In the genomic region with DNA sequence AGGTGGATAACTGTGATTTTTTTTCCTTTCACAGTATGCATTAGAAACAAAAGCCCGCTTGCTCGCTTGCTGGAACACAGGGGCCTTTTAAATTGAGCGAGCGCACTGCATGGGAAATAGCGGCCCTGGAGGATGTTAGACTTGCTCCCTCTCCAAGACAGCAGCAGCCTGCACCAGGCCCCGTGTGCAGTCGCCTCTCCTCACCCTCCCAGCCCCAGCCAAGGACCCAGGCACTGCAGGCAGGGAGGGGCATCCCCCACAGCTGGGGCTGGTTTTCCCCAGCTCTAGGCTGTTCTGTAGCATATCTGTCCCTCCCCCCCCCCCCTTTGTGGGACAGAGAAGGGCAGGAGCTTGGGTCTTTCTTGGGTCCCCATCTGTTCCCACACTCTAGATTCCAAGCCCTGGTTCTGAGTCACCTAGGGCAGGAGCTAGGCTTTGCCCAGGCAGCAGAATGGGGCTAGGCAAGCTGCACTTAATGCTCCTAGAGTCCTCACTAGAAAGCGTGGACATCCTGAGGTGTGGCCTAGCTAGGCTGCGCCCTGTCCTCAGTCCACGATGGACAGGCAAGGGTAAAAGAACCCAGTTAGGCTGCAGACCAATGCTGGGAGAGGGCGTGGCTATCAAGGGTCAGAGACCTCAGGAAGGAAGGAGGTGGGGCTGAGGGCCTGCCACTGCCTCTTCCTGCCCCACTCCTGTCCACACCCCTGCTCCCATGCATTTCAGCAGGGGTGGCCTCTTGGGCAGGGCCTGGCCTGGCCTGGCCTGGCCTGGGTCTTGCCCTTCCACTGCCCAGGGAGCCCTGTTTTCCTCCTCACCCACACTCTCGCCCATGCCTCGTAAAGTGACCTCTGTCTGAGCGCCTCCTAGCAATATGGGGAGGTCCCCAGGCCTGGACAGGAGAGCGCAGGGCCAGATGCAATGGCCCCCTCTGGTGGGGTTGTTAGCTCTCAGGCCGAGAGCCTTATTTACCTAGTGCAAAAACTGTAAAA, we compare ENCODE assay signal across 9 mouse cellular contexts.
DNase-seq lines count a peak whose midpoint lies in the region; ATAC-seq and TF ChIP-seq lines count a peak whose summit lies in the region.
"Had no signal": no experiment of that assay in that cellular context is flagged by ENCODE, and none has a peak within 500 bp of the region (broad histone marks: within the 10 kb centered on the region; RNA-seq: fewer than 3 reads in every experiment).

No protein-coding gene starts in this region.

- no peak overlapping the region for H3K4me3 ChIP-seq in left cerebral cortex, adult 2 months
- no peak overlapping the region for H3K4me3 ChIP-seq in forebrain, embryonic 13.5 days
- no peak overlapping the region for H3K4me3 ChIP-seq in limb, embryonic 11.5 days (ENCODE audit: low read depth, low read length)
- H3K4me3 ChIP-seq: myocyte had no signal

- TF ChIP-seq CTCF in left cerebral cortex, adult 2 months (IDR thresholded peaks at IDR 0.05): peak; percentile 51

- H3K4me2 ChIP-seq in forebrain, embryonic 13.5 days: no peak overlapping the region
- H3K4me2 ChIP-seq in limb, embryonic 11.5 days (ENCODE audit: low read depth, severe bottlenecking): no peak overlapping the region

- peaks cover 62% of the 10 kb centered on the region for H3K36me3 ChIP-seq in forebrain, embryonic 13.5 days (ENCODE audit: poor library complexity, severe bottlenecking)
- H3K36me3 ChIP-seq in limb, embryonic 11.5 days (ENCODE audit: control insufficient read depth, insufficient read depth, low read length): peaks cover 12% of the 10 kb centered on the region; the same call in 1 of the 2 replicates

- peak overlapping the region; percentile 77 for H3K27ac ChIP-seq in left cerebral cortex, adult 2 months
- peak overlapping the region; percentile 61 for H3K27ac ChIP-seq in forebrain, embryonic 13.5 days
- 0 out of 2 replicates have a peak overlapping the region, but pooled peaks have one; percentile 23 for H3K27ac ChIP-seq in limb, embryonic 11.5 days (replicated peaks; ENCODE audit: low read depth, low read length)

- 44% methylated on average over 16 of the region's 16 CpGs for WGBS in forebrain, embryonic 13.5 days
- 39% methylated on average over 16 of the region's 16 CpGs for WGBS in limb, embryonic 11.5 days

- H3K9ac ChIP-seq in forebrain, embryonic 13.5 days: peak overlapping the region; percentile 40; the same call in 1 of the 2 replicates
- H3K9ac ChIP-seq in limb, embryonic 11.5 days (ENCODE audit: low read length): no peak overlapping the region

- intact Hi-C loops in left cerebral cortex, adult 2 months (cut with DNase I): no loop called here

- no peaks in the 10 kb centered on the region for H3K9me3 ChIP-seq in forebrain, embryonic 13.5 days (replicated peaks)
- H3K9me3 ChIP-seq in limb, embryonic 11.5 days (ENCODE audit: control insufficient read depth, low read length): no peaks in the 10 kb centered on the region

- H3K4me1 ChIP-seq in forebrain, embryonic 13.5 days: peaks cover 33% of the 10 kb centered on the region
- peaks cover 2% of the 10 kb centered on the region; the same call in 1 of the 2 replicates for H3K4me1 ChIP-seq in limb, embryonic 11.5 days (ENCODE audit: control insufficient read depth, insufficient read depth, low read length)

- no peaks in the 10 kb centered on the region for H3K27me3 ChIP-seq in forebrain, embryonic 13.5 days
- no peaks in the 10 kb centered on the region for H3K27me3 ChIP-seq in limb, embryonic 11.5 days (ENCODE audit: control insufficient read depth, insufficient read depth, low read length)

- DNase-seq in left cerebral cortex, adult 2 months (ENCODE audit: extremely low spot score in 1 of 2, low spot score in 2 of 2): no peak
- no peak for DNase-seq in left cerebral cortex, adult 11 months (ENCODE audit: low spot score)
- peak; percentile 53 for DNase-seq in limb, embryonic 11.5 days (ENCODE audit: low spot score)
- peak; percentile 27 for DNase-seq in mesoderm, embryonic 11.5 days (ENCODE audit: low read depth, low spot score)
- DNase-seq in right cerebral cortex, adult 18-20 months: no peak
- no peak for DNase-seq in right cerebral cortex, postnatal 36 days (ENCODE audit: low spot score in 2 of 2)

- peak; percentile 46 for ATAC-seq in forebrain, embryonic 13.5 days
- peak; percentile 66 to 72 for ATAC-seq in hematopoietic stem cell, adult 5-6 weeks (replicated peaks in 1 of 2; ENCODE audit: insufficient read depth in 1 of 2, low FRiP score in 2 of 2, low TSS enrichment in 1 of 2, low read depth in 1 of 2, poor library complexity in 2 of 2, severe bottlenecking in 2 of 2)
- ATAC-seq in limb, embryonic 11.5 days (ENCODE audit: insufficient number of reproducible peaks, low FRiP score, low TSS enrichment, low read depth): peak; percentile 58; the same call in 1 of the 2 replicates

Comparison
In these comparisons a context has a peak if more than half of its experiments do, and no peak if none do; other contexts are left out.
1. DNase-seq: peak in limb, embryonic 11.5 days (single experiment) and mesoderm, embryonic 11.5 days (single experiment); none in left cerebral cortex, adult 2 months (0 of 2), left cerebral cortex, adult 11 months (single experiment), right cerebral cortex, adult 18-20 months (single experiment) and right cerebral cortex, postnatal 36 days (0 of 2).
2. H3K27ac ChIP-seq: peak in every context shown above with its lines; median percentile 77 in left cerebral cortex, adult 2 months; 61 in forebrain, embryonic 13.5 days; 23 in limb, embryonic 11.5 days.
3. Peak in every context shown above with its lines, with median percentiles within 50 percentile points of each other: ATAC-seq.